Mouse (Mus musculus): ENCODE data around the gene Atp2b4. TPM values are rescaled to one million over a fixed set of nuclear protein-coding genes. Genes with fewer than 3 reads are reported as not detected.

The Atp2b4 gene
- total RNA-seq, 2 experiments from 2014 or later = 32.1 to 44.2 TPM

DNA sequence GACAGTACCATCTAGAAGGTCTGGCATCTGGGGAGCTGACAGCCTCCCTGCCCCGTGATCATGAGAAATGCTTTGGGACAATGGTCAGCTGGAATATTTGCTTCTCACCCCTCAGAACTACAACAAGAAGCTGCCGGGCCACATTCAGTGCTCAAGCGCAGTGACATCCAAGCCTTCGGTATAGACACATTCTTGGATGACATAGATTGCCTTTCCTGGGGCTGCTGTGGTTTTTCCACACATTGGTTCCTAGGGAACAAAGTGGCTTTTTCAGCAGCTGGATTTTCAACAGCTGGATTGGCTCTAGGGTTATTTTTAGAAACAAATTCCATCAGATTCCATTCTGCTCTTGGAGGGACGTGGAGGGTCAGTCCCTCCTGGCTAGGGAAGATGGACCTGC is 39.6 kb downstream of the Atp2b4 start:
- ATAC-seq (replicated peaks; ENCODE audit: poor library complexity, severe bottlenecking) = no peak

DNA sequence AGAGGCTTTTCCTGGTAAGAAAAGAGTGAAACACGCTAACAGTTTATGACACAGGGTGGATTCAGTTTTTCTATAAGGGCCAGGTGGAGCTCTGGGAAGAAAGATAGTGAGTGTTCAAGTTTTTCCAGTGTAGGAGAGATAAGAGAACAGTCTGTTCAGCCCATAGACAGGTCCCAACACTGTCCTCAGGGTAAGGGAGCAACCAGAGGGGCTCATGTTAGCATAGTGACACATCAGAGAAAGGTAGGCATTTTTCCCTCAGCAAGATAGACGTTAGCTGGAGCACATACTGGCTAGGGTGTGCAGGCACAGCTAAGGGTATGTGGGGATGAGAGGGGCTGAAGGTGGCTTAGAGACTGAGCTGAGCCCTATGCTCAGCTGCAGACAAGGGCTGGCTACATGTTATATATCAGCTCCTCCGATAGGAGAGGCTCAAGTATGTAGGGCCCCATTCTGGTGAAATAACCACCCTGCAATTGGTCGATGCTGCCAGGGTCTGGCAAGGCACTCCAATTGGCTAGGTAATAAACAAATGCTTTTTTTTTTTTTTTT is 46.4 kb downstream of the Atp2b4 start:
- no peak for ATAC-seq (replicated peaks; ENCODE audit: poor library complexity, severe bottlenecking)

DNA sequence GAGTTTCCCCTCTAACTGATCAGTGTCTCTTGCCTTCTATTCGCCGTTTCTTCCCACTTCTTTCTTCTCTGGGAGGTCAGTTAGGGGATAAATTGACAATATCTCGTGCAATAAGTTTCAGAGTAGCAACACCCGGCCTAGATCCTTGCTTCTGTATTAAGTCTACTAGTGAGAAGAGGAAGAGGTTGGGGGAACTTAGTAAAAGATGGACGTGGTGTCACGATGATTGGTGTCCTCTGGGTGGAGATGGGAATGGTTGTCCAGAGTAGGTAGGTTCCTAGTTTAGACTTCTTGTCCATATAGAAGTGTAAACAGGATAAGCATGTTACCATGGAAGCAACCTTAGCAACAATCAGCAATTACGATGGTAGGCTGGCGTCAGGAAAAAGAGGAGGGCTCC is 47.5 kb downstream of the Atp2b4 start:
- ATAC-seq (replicated peaks; ENCODE audit: poor library complexity, severe bottlenecking) = no peak

DNA sequence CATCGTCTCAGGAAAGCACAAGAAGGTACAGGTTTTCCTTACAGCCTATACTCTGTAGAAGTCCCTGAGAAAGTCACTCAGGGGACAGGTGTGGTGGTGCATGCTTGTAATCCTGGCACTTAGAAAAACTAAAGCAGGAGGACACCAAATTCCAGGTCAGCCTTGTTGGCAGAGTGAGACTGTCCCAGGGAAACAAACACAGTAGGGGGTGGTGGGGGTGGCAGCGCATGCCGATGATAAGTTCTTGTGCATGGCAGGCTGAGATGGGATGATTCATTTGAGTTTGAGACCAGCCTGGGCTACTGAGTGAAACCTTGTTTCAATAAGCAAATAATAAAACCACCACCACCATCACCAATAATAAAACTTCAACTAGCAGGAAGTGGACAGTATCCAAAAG is 49.2 kb downstream of the Atp2b4 start:
- ATAC-seq (replicated peaks; ENCODE audit: poor library complexity, severe bottlenecking) = no peak

DNA sequence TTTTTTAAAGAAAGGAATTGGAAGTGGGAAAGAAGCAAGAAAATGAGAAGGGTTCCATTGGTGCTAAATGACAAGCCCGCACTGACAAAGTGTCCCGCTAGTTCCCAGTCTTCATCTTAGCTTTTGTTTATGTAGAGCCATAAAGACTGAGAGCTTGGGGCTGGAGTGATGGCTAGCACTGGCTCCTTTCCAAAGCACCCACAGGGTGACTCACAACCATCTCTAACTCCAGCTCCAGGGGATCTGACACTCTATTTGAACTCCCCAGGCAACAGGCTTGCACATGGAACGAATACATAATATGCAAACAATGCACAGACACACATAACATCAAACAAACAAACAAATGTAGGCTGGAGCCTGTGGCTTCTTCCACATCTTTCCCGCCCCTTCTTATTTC is 50.9 kb downstream of the Atp2b4 start:
- no peak for ATAC-seq (replicated peaks; ENCODE audit: poor library complexity, severe bottlenecking)

DNA sequence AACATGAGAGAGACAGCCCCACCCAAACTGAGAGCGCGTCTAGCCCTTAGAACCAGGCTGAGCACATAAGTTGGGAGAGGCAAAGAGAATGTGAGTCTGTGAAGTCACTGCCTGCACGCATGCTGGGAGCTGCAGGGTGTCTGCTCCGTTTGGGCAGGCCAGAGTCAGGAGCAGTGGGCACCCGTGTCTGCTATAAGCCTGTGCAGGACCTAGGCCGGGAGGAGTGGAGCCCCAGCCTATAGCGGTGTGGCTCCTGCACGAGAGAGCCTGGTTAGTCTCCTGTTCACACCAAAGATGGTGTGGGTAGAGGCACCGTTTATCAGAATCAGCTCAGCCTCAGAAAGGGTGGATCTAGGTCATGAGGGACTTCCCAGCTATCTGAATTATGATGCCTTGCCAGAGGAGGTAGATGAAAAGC is 55.8 kb downstream of the Atp2b4 start:
- no peak for ATAC-seq (replicated peaks; ENCODE audit: poor library complexity, severe bottlenecking)

DNA sequence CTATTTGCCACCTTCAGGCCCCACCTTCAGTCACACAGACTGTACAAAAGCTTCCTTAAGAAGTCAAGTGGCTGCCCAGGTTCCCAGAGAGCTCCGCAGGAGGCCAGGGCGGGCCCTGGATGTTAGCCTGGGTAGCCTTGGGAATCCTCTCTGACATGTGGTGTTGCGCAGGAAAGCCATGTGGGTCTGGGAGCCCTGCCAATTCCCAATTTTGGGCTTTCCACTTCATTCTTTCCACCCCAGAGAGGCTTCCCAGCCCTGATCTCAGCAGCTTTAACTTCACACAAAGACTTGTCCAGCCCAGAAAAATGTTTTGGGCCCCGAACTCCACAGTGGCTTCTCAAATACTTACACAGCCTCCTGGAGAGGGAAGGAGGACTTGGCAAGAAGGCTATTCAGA is 56.2 kb downstream of the Atp2b4 start:
- ATAC-seq (replicated peaks; ENCODE audit: poor library complexity, severe bottlenecking) = no peak

DNA sequence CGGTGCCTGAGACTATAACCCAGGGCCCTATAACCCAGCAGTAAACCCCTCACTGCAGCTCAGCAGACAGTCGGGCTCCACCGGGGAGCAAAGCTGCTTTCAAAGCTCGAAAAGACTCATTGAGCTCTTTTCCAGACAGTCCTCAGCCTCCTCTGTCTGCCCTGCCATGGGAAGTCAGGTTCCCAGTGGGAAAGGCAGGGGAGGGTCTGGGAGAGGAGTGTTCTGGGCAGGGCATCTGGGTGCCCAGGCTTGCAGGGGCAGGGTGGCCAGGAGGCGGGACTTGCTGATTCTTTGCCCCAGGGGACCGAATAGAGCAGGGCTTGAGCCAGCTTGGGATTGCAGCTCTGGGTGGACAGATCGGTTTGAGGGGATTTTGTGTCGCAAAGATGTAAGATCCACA is 58.3 kb downstream of the Atp2b4 start:
- no peak for ATAC-seq (replicated peaks; ENCODE audit: poor library complexity, severe bottlenecking)

DNA sequence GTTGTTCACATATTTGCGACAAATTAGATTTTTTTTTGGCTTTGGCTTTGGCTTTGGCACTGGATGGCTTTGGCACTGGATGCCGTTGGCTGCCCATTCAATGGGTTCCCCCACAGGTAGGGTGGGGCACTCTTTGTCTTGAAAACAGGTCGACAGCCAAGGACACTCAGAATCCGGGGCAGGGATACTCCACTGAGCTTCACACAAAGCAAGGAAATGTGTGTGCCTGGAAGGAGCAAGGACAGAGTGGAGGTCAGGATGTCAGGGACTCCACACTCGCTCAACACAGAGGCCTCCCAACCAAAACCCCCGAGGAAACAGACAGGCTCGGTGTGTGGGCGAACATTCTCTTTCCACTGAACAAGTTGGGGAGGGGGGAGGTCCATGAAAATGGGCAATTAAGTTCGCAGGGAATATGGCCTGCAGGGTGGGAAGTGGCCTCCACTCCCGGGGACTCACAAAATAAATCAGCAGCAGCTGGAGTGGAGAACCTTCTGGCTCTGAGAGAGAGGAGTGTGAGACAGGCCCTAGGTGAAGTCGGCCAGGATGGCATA is 58.9 kb downstream of the Atp2b4 start:
- no peak for ATAC-seq (replicated peaks; ENCODE audit: poor library complexity, severe bottlenecking)

DNA sequence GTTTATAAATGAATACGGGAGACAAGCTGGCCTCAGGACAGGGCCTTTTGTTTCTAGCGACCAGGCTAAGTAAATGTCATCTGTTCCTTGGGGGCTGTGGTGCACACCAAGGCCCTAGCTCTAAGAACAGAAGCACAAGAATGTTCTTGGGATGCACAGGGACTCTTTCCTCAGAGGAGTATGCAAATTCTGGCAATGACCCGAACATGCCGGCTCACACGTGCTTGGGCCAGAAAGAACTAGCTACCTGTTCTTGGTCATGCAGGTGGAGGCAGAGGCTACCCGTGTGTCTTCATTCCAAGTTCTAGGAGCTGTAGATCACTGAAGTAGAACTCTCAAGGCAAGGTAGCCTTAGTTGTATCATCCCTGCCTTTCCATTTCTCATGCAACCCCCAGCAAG is 59.7 kb downstream of the Atp2b4 start:
- no peak for ATAC-seq (replicated peaks; ENCODE audit: poor library complexity, severe bottlenecking)

DNA sequence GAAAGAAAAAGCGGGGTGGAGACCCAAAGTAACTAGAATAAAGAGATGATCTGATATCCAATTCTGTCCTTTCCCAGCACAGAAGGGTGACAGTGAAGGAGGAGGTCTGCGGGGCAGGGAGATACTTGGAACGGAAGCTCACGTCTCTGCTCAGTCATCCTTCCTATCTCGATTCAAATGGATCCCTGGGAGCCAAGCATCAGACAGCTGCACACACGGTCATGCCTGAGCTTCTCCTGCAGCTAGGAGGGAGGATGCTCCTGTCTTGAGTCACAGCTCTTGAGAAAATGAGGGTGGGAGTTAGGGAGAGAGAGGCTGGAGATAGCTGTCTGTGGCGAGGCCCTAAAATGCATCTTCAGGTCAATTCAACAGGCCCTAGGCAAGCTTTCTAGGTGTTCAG is 64.2 kb downstream of the Atp2b4 start:
- no peak for ATAC-seq (replicated peaks; ENCODE audit: poor library complexity, severe bottlenecking)

DNA sequence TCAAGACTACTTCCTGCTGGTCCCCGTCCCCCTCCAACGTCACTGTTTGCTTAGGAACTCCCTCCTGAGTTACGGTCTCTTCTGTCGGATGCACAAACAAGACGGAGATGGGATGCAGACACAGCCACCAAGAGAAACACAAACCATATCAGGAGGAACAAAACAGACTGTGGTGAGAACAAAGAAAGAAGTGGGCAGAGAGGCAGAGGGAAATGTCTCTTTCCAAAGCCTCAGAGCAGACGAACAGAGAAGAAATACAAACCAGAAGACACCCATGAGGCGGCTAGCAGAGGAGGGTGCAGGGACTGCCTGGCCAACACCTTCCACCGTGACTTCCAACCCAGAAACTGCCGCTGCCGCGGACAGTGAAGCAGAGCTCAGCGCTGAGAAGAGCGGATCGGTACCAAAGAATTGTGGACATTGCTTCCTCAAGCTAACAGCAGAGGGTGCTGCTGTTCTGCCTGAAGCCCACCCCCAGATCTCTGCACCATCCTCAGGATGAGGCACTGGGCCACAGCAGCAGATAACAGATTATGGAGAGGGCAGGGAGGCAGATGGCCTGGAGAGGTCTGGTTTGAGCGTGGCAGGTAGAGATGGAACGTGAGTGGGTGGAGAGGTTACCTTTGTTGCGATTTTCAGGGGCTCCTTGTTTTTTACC is 64.7 kb downstream of the Atp2b4 start:
- peak; percentile 52; the same call in 1 of the 2 replicates for ATAC-seq (replicated peaks; ENCODE audit: poor library complexity, severe bottlenecking)

DNA sequence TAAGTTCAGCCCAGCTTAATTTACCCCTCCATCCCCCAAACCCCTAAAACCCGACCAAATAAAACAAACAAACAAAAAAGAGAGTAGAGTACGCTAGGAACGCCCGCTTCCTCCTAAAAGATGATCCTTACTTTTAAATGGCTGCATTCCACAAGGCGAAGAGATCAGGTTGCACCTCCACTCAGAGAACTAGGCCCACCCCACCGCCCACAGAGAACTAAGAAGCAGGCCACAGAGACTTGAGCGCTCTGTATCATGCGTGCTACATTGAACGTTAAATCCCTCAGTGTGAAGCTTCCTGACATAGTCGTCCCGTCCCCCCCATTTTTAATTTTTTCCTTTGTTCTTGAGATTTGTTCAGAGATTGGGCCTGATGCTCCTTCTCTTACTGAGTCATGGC is 68.0 kb downstream of the Atp2b4 start:
- no peak for ATAC-seq (replicated peaks; ENCODE audit: poor library complexity, severe bottlenecking)

DNA sequence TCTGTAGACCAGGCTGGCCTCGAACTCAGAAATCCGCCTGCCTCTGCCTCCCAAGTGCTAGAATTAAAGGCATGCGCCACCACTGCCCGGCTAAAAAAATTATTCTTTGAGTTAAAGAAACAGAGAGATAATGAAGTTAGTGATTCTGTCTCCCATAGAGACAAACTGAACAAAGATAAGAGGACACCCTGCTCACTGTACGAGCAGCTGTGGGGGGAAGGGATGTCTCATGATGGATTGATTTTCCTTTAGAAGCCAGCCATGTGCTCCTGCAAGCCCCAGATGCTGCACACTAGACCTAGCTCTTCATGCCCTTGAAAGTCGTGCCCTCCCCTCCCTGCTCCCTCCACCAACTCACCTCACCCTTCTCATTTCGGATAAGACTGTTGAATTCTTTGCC is 72.5 kb downstream of the Atp2b4 start:
- no peak for ATAC-seq (replicated peaks; ENCODE audit: poor library complexity, severe bottlenecking)

DNA sequence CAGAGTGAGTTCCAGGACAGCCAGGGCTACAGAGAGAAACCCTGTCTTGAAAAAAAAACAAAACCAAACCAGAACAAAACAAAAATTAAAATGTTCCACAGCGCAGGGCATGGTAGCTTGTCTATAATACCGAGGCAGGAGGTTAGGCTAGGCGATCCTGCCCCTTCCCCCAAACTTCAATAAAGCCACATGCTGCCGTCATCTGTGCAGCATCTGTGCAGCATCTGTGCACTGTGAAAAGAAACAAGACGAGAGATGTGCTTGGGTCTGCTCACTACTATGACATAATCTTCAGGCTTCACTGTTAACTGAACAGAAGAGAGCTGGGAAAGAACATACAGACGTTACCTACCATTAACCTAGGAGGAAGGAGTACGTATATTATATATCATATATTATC is 80.5 kb downstream of the Atp2b4 start:
- ATAC-seq (replicated peaks; ENCODE audit: poor library complexity, severe bottlenecking) = no peak

DNA sequence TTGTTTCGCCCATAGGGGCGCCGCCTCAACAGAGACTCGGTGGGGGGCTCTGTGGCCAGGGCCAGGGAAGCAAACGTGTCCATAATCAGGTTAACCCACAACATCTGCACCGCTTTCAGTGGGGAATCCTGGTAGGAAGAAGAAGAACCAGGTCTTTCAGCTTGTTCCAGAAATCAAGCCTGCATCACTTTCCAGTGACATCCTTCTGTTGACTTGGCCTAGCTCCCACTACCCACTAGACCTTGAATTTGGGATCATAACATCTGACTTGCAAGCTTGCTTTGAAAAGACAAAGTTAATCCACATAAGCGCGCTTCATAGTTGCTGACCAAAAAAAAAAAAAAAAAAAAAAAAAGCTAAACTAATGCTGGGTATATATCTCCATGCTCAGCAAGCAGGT is 82.1 kb downstream of the Atp2b4 start:
- ATAC-seq (replicated peaks; ENCODE audit: poor library complexity, severe bottlenecking) = no peak

DNA sequence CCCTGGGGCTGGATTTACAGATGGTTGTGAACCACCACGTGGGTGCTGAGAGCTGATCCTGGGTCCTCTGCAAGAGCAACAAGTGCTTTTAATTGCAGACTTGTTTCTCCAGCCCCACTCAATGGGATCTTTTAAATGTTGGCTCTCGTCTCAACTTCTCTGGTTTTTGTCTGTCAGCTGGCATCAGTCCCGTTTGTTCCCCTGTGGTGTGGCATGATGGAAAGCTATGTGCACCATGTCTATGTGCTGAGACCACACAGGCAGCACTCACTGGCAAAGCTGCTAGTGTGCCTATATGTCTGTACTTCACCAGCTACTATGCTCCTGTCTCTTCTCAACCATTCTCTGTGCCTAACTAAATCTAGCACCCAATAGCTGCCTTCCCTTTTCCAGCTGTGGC is 82.5 kb downstream of the Atp2b4 start:
- ATAC-seq (replicated peaks; ENCODE audit: poor library complexity, severe bottlenecking) = no peak

DNA sequence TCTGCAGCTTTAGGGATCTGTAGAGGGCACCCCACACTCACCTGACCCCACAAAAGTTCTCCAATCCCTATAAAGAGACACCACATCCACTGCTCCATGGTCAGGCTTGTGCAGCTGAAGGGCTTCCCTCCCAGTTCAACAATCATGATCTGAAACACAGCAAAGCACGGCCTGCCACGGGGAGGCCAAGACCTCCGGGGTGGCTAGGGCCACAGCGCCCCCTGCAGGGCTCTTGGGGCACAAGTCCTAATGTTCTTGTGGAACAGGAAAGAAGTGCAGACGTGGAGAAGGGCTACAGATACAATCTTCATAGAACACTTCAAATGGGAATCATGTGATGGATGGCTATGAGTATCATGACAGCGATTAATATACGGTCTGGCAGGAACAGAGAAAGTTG is 84.4 kb downstream of the Atp2b4 start:
- ATAC-seq (replicated peaks; ENCODE audit: poor library complexity, severe bottlenecking) = peak; percentile 46; the same call in 1 of the 2 replicates

DNA sequence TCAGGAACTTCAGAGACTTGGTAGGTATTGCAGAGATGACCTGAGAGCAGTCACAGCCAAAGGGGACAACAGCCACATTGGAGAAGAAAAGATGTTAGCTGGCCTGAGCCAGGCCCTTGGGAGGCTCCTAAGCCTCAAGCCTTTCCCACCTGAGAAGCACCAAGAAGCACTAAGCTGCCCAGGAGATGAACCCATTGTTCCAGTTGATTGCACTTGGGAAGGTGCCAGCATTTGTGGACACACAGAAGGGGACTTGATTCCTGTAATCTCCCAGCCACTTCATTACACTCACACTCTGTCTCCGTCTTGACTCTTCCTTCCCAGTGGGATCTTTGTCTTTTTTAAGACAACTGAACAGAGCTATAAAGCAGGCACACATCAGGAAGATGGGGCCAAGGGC is 85.7 kb downstream of the Atp2b4 start:
- no peak for ATAC-seq (replicated peaks; ENCODE audit: poor library complexity, severe bottlenecking)

DNA sequence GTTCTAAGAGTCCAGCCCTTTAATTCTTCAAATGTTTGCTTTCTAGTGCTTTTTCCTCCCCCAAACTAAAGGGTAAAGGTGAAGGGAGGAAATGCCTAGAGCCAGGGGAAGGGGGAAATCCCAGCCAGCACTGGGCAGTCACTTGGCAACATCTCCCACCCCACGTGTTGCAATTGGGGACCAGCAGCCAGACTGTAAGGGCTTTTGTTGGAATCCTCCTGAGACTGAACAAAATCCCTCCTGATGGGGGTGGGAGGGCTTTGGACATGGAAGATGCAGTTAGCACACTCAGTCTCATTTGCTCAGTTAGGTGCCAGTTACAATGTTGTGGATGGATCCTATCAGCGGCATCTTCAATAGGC is 87.9 kb downstream of the Atp2b4 start:
- ATAC-seq (replicated peaks; ENCODE audit: poor library complexity, severe bottlenecking) = no peak

DNA sequence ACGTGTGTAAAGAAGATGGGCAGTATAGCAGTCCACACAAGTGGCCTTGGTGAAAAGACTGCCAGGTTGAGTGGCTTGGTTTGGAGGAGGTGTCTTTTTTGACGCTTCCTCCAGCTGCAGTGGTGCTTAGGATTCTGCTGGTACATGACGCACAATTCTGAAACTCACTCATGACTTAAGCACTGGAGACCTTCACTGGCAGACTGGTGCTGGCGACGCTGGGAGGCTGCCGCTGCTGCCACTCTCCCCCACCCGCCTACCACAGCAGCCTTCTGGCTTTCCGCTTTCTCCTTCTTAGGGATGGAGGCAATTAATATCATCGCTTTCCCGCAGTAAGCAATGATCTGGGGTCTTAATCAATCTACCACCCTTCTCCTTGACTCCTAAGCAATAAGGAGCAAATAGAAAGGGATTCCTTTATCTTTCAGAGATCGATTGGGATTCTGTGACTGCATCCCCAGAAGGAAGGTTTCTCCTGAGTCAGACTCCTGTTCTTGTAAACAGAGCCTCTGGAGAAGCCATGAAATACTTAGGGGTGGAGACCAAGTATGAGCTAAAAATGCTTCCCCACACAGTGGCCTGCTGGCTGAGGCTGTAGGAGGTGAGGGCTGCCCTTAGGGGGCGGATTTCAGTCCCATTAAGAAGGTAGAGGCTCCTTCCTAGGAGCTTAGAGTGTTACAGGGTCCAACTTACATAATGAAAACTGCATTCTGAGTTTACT is 88.4 kb downstream of the Atp2b4 start:
- no peak for ATAC-seq (replicated peaks; ENCODE audit: poor library complexity, severe bottlenecking)

DNA sequence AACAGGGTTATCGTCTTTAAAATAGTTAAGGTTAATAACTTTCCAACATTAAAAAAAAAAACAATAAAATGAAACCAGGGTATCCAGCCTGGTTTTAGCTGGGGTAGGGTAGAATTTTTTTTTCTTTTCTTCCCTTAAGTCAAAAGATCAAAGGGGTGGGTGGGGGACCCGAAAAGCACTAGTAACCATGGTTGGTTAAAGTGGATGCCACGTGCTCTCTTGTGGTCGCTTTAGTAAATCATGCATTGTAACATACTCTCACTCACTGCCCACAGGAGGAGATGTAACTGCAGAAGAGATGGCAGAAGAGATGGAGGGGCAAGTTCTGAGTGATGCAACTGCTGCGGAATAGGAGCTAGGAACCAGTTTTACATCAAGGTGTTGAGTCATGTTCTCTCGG is 89.5 kb downstream of the Atp2b4 start:
- no peak for ATAC-seq (replicated peaks; ENCODE audit: poor library complexity, severe bottlenecking)

Data from granulocyte monocyte progenitor cell, adult 5-6 weeks (primary cell).